ENCODE assay signal across 8 mouse cellular contexts in genomic region chr2:168229116-168230025, GRCm38 (mm10). TPM values are rescaled to one million over a fixed set of nuclear protein-coding genes. Genes with fewer than 3 reads are reported as not detected.
DNase-seq lines count a peak whose midpoint lies in the region; TF ChIP-seq lines count a peak whose summit lies in the region.

No protein-coding gene starts in this region.

- no peaks in the 10 kb centered on the region for H3K9me3 ChIP-seq in erythroblast, embryonic 14.5 days (ENCODE audit: control insufficient read depth, low read length)

- H3K27me3 ChIP-seq in erythroblast, embryonic 14.5 days (ENCODE audit: control insufficient read depth), result no peaks in the 10 kb centered on the region
- H3K27me3 ChIP-seq in splenic B cell, adult 2 months (ENCODE audit: control insufficient read depth, insufficient read depth, low read length, poor library complexity, severe bottlenecking), result no peaks in the 10 kb centered on the region

- DNase-seq in layer of hippocampus, adult 11-12 months (ENCODE audit: low spot score), result peak; percentile 45
- no peak for DNase-seq in layer of hippocampus, adult 9-10 months (ENCODE audit: low spot score)
- peak; percentile 52 to 56 for DNase-seq in adrenal gland, adult 18-20 months (ENCODE audit: low spot score in 2 of 2)
- peak; percentile 38 to 48 for DNase-seq in heart, postnatal 36 days
- DNase-seq in layer of hippocampus, adult 2 months (ENCODE audit: low spot score in 2 of 2), result peak; percentile 50 to 51
- DNase-seq in lung, postnatal 36 days, result peak; percentile 40
- DNase-seq in splenic B cell, adult 2 months (ENCODE audit: low read depth, low spot score), result peak; percentile 41

- intact Hi-C loops in heart, postnatal 36 days (cut with DNase I), result loop anchor here (2.0 kb wide), 1 partner anchor 23 kb away; the partner anchor contains the start of gene Adnp

- H3K4me3 ChIP-seq in erythroblast, embryonic 14.5 days (replicated peaks), result peak overlapping the region; percentile 100
- H3K4me3 ChIP-seq in layer of hippocampus, adult 2 months, result peak overlapping the region; percentile 98

- H3K27ac ChIP-seq in layer of hippocampus, adult 2 months, result peak overlapping the region; percentile 100

- TF ChIP-seq CTCF in layer of hippocampus, adult 2 months (conservative IDR thresholded peaks at IDR 0.05), result no peak

- peaks cover 45% of the 10 kb centered on the region for H3K4me1 ChIP-seq in erythroblast, embryonic 14.5 days (ENCODE audit: control insufficient read depth)

- H3K36me3 ChIP-seq in erythroblast, embryonic 14.5 days (ENCODE audit: control insufficient read depth), result peaks cover 65% of the 10 kb centered on the region
- H3K36me3 ChIP-seq in splenic B cell, adult 2 months (ENCODE audit: control insufficient read depth, insufficient read depth, low read length, poor library complexity, severe bottlenecking), result peaks cover 4% of the 10 kb centered on the region

RNA-seq across cellular contexts. Expression of gene Gm20716, which starts 0.8 kb away (rescaled TPM):
- total RNA-seq in adrenal gland, adult 18-20 months (2021), result 10 to 100 TPM; 20.8 to 24.6 TPM
- not detected in 2 replicates for polyA plus RNA-seq in erythroblast, embryonic 14.5 days (2012)
- 10 to 100 TPM; 14.3 to 16.5 TPM for total RNA-seq in heart, postnatal 36 days (2021)
- total RNA-seq in layer of hippocampus, adult 2 months (2021), result 10 to 100 TPM; 29.4 to 34.4 TPM

RNA-seq across cellular contexts. Expression of gene Dpm1, which starts 1.0 kb away (rescaled TPM):
- 100 to 1,000 TPM; 122 to 134 TPM for total RNA-seq in adrenal gland, adult 18-20 months (2021)
- 8.9 and 9.1 TPM in 2 replicates for polyA plus RNA-seq in erythroblast, embryonic 14.5 days (2012)
- 10 to 100 TPM; 76.0 to 92.6 TPM for total RNA-seq in heart, postnatal 36 days (2021)
- total RNA-seq in layer of hippocampus, adult 2 months (2021), result 10 to 100 TPM; 56.9 to 69.9 TPM

RNA-seq across cellular contexts. Expression of gene Mocs3, which starts 1.1 kb away (rescaled TPM):
- 10 to 100 TPM; 15.4 to 16.9 TPM for total RNA-seq in adrenal gland, adult 18-20 months (2021)
- polyA plus RNA-seq in erythroblast, embryonic 14.5 days (2012), result 0.32 and 0.53 TPM in 2 replicates
- total RNA-seq in heart, postnatal 36 days (2021), result 1 to 10 TPM; 7.9 to 8.0 TPM
- total RNA-seq in layer of hippocampus, adult 2 months (2021), result 10 to 100 TPM; 20.7 to 20.9 TPM

RNA-seq across cellular contexts. Expression of gene Adnp, which starts 22.5 kb away (rescaled TPM):
- 10 to 100 TPM; 40.2 to 47.3 TPM for total RNA-seq in adrenal gland, adult 18-20 months (2021)
- 0.53 and 0.71 TPM in 2 replicates for polyA plus RNA-seq in erythroblast, embryonic 14.5 days (2012)
- total RNA-seq in heart, postnatal 36 days (2021), result 10 to 100 TPM; 32.6 to 33.2 TPM
- 10 to 100 TPM; 90.5 to 96.3 TPM for total RNA-seq in layer of hippocampus, adult 2 months (2021)

RNA-seq across cellular contexts. Expression of gene Kcng1, which starts 52.2 kb away (rescaled TPM):
- total RNA-seq in adrenal gland, adult 18-20 months (2021), result not detected
- polyA plus RNA-seq in erythroblast, embryonic 14.5 days (2012), result not detected in 2 replicates
- total RNA-seq in heart, postnatal 36 days (2021), result under 1 TPM; 0.08 TPM
- total RNA-seq in layer of hippocampus, adult 2 months (2021), result 10 to 100 TPM; 37.9 to 39.8 TPM
